Mouse (Mus musculus): ENCODE results near the gene Cldn3.
A peak's percentile ranks its signal among the peaks of the same experiment; 100 is the strongest.
"Not testable (repeated sequence)": the region's sequence is repeated elsewhere in the genome, so short reads cannot be mapped to it uniquely, and the experiment has no call there.

Cldn3 gene

DNA sequence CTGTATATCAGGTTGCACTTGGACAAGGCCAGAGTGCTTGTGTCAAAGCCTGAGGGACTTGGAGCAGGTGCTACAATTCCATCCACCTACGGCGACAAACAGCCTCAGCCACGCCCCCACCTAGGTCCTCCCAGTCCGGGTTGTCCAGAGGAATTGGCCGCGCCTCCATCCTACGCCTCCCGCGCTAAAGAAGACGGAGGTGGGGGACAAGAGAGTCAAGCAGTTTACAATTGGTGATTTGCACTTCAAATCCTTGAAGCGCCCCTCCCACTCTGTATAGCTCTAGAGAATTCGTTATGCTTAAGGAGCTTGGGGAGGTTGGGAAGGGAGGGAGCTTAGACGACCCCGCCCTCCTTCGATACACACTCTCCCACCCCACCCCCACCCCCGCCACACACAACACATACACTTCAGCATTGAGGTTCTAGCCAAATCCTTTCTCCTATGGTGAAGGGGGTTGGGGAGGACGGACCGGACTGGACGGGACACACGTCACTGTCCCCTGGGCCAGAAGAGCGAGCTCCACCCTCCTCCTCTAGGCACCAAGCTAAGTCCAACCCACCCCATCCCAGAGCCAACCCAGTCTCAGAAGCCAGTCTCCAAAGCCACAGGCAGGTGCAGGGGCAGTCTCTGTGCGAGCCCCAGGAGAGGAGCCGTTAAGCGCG, at the start of gene Cldn3:
Cldn3 (plus strand) TSS at position 582 of the 665 bp plus-strand sequence.
- peak; percentile 76 for DNase-seq (ENCODE audit: extremely low read depth, low read depth)

DNA sequence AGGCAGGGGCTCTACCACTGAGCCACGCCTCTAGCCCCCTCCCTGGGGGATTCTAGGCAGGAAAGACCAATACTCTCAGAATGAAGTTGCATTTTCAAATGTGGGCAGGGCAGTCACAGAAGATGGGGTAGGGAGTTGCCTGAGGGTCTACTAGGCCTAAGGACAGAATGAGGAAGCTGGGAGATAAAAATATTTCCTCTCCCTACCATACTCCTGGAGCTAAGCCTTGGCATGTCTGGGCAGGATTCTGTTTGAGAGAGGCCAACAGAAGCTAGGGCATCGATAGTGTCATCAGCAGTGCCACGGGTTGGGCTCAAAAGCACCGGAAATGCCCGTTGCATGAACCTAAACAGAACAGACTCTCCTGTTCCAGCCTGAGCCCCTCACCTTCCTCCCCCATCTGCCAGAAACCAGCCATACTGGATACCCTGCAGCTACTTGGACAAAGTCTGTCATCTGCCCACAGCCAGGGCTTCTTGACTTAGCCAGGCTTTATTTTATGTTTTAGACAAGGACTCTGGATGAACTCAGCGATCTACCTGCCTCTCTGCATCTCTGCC, 49.3 kb upstream of the Cldn3 start:
- DNase-seq (ENCODE audit: extremely low read depth, low read depth), result no peak

GRCm38 (mm10) chr5:134939069-134939468, 46.9 kb upstream of the Cldn3 start:
- DNase-seq (ENCODE audit: extremely low read depth, low read depth), result no peak

- DNase-seq (ENCODE audit: extremely low read depth, low read depth), result not testable (repeated sequence)
These were observed 46.5 kb upstream of the Cldn3 start for GRCm38 (mm10) chr5:134939554-134939953.

DNA sequence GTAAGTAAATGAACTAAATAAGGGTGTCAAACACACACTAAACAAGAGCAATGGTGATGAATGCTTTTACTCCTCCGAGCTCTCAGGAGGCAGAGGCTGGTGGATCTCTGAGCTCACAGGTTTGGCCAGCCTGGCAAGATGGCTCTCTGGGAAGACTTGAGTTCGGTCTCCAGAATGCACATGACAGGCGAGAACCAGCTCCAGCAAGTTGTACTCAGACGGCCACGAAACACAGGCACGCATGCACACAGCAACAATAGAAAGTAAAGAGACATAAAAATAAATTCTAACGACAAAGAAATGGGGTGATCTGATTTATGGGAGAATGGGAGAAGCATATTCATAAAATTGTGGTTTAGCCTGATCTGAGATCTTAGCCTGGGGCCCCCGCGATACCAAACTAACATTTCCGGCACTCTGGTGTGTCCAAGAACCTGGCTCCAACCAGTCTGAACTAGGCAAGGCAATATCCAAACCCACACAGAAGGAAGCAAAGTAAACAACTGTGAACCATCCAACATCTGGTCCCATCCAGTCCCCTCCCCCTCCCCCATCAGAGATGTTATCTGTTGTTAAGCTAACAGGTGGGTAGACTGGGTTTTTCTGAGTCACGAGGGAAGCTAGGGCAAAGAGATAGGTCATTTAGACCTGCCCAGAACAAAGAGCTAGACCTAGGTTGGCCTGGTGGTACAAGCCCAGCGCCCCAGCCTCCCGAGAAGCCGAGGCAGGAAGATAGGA, 44.4 kb upstream of the Cldn3 start:
- no peak for DNase-seq (ENCODE audit: extremely low read depth, low read depth)

GRCm38 (mm10) chr5:134942740-134943139, 43.3 kb upstream of the Cldn3 start:
- DNase-seq (ENCODE audit: extremely low read depth, low read depth), result no peak

DNA sequence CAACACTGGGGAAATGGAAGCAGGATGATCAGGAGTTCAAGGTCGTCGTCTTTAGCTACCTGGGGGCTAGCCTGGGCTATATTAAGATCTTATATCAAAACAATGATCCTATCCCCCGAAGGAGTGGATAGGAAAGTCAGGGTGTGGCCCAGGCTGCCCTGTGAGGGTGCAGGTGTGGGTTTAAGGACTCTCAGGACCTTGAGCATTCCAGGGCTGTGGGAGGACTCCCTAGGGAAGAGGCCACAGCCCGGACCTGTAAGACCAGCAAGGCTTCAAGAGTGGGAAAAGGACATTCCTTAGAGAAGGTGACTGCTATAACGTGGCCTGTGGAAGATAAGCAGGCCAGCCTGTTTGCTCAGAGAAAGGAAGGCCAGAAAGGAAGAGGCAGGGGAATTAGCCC, 41.8 kb upstream of the Cldn3 start:
- DNase-seq (ENCODE audit: extremely low read depth, low read depth), result no peak

DNA sequence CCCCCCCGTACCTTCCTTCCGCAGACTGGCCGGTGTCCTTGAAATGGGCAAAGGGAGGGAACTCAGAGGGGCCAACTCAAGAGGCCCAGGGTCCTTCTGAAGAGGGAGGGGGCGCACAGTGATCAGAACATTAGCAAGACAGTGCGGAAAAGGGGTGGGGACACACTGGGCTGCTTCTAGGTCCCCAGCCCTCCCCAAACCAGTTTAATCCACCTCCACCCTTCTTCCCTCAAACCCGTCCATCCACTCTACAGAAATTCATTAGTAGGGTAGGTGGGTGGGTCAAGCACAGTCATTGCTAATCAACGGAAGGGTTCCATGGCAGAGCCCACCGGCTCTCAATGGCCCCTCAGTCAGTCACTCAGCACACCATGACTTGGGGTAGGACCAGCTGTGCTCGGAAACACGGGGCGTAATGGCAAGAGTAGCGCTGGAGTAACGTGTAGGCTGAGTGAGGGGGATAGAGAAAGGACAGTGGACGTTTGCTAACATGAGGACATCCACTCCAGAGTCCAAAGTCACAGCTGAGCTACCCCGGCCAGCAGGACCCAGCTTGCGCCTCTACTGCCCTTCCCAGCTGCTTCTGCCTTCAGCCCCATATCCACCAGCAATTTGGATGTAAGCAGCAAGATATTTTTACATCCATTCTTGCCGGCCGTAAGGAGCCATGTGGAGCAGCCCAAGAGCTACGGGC, 40.6 kb upstream of the Cldn3 start:
- no peak for DNase-seq (ENCODE audit: extremely low read depth, low read depth)

GRCm38 (mm10) chr5:134946063-134946856, 39.8 kb upstream of the Cldn3 start:
- no peak for DNase-seq (ENCODE audit: extremely low read depth, low read depth)

DNA sequence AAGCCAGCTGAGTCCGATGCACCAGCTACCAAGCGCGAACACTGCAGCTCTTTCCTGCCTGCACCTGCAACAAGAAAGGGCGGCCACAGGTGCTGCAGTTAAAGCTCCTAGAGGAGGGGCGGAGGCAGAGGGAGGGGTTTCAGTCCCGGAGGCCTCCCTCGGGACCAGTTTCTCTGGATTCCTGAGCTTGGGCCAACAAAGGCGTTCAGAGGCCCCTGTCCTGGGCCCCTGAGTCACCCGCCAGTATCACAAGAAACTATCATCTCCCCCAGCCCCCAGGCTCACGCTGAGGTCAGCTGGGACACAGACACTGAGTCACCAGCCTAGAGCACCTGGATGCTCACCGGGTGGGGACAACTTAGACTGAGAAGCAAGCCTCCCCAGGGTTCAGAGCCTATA, 39.2 kb upstream of the Cldn3 start, which contains the start of gene Cldn4:
Cldn4 (minus strand) TSS at position 78 of the 399 bp plus-strand sequence.
- no peak for DNase-seq (ENCODE audit: extremely low read depth, low read depth)

GRCm38 (mm10) chr5:134947420-134948084, 38.5 kb upstream of the Cldn3 start:
- no peak for DNase-seq (ENCODE audit: extremely low read depth, low read depth)

DNA sequence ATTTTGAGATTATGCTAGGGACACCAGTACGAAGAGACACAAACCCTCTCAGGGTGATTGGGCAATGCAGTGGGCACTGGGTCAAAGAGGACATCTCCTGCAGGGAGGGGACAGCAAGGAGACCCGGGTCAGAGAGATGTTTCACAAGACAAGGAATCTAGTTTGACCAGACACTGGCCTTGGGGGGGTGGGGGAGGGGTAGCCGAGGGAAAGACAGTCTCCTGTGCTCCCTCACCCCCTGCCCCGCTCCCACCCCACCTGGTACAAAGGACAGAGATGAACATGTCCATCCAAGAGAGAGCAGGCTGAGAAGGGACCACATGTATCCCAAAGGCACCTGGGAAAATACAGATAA, 38.0 kb upstream of the Cldn3 start:
- DNase-seq (ENCODE audit: extremely low read depth, low read depth), result no peak

- no peak for DNase-seq (ENCODE audit: extremely low read depth, low read depth)
These were observed 34.7 kb upstream of the Cldn3 start for GRCm38 (mm10) chr5:134951053-134951884.

DNA sequence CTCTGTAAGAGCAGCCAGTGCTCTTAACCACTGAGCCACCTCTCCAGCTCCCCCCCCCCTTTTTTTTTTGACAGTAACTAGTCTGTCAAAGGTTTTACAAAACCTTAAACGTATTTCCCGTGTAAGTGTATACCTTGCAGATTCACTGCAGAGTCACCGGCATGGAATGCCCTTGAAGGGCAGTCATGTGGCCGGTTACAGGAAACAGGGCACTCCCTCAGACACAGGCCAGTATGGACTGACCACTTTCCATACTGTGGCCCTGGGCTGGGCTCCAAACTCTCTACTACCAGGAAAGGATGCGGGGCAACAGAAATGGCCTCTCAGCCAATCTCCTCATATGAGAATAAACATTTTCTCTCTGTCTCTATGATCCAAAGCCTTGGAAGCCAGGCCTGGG, 30.5 kb upstream of the Cldn3 start:
- DNase-seq (ENCODE audit: extremely low read depth, low read depth), result no peak

- DNase-seq (ENCODE audit: extremely low read depth, low read depth), result no peak
These were observed 26.9 kb upstream of the Cldn3 start for GRCm38 (mm10) chr5:134959114-134959513.

DNA sequence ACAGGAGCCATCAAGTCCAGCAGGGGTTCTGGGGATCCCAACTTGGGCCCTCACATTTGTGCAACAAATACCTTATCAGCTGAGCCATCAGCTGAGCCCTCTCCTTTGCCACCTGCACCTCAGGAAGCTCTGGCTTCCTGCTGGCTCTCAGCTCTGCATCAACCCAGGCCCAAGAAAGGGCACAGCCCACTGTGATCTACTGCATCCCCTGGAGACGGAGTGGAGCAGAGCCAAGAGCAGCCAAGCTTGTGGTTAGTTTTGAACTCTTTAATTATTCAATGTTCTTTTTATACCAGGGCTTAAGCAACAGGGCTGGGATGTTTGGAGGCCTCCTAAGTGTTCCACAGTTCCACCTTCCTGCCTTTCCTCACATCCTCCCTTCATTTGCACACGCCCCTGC, 25.6 kb upstream of the Cldn3 start:
- DNase-seq (ENCODE audit: extremely low read depth, low read depth), result no peak

GRCm38 (mm10) chr5:134961519-134961918, 24.5 kb upstream of the Cldn3 start:
- DNase-seq (ENCODE audit: extremely low read depth, low read depth), result no peak

GRCm38 (mm10) chr5:134963546-134963945, 22.5 kb upstream of the Cldn3 start:
- DNase-seq (ENCODE audit: extremely low read depth, low read depth), result no peak

- not testable (repeated sequence) for DNase-seq (ENCODE audit: extremely low read depth, low read depth)
These were observed 21.4 kb upstream of the Cldn3 start for GRCm38 (mm10) chr5:134964655-134965054.

- DNase-seq (ENCODE audit: extremely low read depth, low read depth), result no peak
These were observed 20.6 kb upstream of the Cldn3 start for GRCm38 (mm10) chr5:134965473-134965851.

Measured in MEL-GATA-1-ER (cell line).